Mouse (Mus musculus): Measurements from ENCODE around the gene Olfr394. TPM values are rescaled to one million over a fixed set of nuclear protein-coding genes. Genes with fewer than 3 reads are reported as not detected.
"Not testable (repeated sequence)": the region's sequence is repeated elsewhere in the genome, so short reads cannot be mapped to it uniquely, and the experiment has no call there.

Gene Olfr394
- not detected in 2 replicates for polyA plus RNA-seq (2016; fragmentation: Nextera tagmentation; extraction: Ambion mirVana)

DNA sequence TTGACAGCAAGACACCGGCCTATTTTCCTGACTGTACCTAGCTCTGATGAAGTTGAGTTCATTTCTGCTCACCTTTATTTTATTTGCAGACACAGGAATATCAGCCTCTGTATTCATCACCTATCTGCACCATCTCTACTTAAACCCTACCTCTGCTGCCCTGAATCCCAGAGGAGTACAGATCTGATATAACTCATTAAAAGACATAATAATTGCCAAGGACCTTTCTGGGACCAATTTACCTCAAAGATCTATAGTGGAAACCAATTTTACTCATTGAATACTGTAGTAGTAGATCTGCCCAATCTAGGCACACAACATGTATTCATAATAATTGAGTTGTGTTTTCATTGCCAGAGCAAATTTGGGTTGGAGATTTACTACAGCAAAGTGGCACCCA is at the start of gene Olfr394:
Gene Olfr394, minus strand, starts transcription at position 101 of the 400 bp plus-strand sequence.
- Histone ChIP-seq H3K4me3 (no peak within 1 kb of the TSS), H3K4me1 (no peaks in the 10 kb centered on the region), H3K36me3 (replicated peaks) (no peaks in the 10 kb centered on the region), H3K27ac (replicated peaks) (no peak within 1 kb of the TSS), H3K27me3 (replicated peaks; ENCODE audit: low read depth, poor library complexity, severe bottlenecking) (no peaks in the 10 kb centered on the region), H3K9me3 (peaks cover 7% of the 10 kb centered on the region)
- DNase-seq (ENCODE audit: low spot score), result no peak
- 83% methylated on average over 1 of the region's 1 CpGs for WGBS

DNA sequence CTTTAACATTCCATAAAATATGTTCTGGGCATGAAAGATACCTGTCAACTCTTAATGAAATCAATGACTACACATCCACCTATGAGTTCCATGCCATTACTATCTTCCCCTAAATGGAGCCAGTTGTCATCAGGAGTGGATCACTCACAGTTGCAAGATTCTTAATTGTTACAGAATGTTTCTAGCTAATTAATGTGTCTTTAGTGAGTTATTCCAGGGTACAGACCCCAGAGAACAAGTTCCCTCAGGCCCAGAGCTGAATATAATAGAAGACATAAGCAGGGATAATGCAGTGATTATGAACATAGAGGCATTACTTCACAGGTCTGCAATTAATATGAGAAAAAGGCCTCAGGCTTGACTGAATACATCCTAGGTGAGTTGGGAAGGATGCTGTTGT is 45.8 kb upstream of the Olfr394 start, which contains the start of gene Olfr23:
Gene Olfr23, plus strand, starts transcription at position 301 of the 400 bp plus-strand sequence.
- no peaks in the 10 kb centered on the region for H3K4me1 ChIP-seq
- no peaks in the 10 kb centered on the region for H3K27me3 ChIP-seq (replicated peaks; ENCODE audit: low read depth, poor library complexity, severe bottlenecking)
- DNase-seq (ENCODE audit: low spot score), result no peak
- H3K36me3 ChIP-seq (replicated peaks), result no peaks in the 10 kb centered on the region
- no peak within 1 kb of the TSS for H3K4me3 ChIP-seq
- H3K27ac ChIP-seq (replicated peaks), result no peak within 1 kb of the TSS
- peaks cover 17% of the 10 kb centered on the region; the same call in 1 of the 2 replicates for H3K9me3 ChIP-seq

DNA sequence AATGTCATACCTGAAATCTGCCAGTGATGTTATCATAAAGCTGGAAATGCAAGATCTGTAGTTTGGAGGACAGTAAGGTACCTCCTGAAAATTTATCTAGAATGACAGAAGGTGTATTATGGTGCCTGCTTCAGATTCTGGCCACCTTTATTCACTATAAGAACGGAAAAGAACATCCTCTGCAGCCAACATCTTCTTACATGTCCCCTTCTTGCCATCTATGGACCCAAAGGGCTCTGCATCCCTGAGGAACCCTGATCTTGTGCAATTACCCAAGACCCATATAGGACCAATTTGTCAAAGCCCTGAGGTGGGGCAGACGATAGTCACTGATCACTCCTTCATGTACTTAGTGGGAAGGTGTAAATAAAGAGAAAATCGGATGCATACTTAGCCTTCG is 18.6 kb upstream of the Olfr394 start, which contains the start of gene Olfr395:
Gene Olfr395, minus strand, starts transcription at position 101 of the 400 bp plus-strand sequence.
- H3K9me3 ChIP-seq; H3K27me3 ChIP-seq (replicated peaks; ENCODE audit: low read depth, poor library complexity, severe bottlenecking); H3K27ac ChIP-seq (replicated peaks); H3K4me3 ChIP-seq; H3K36me3 ChIP-seq (replicated peaks); H3K4me1 ChIP-seq; DNase-seq (ENCODE audit: low spot score): not testable (repeated sequence)
- 81% methylated on average over 4 of the region's 4 CpGs for WGBS

DNA sequence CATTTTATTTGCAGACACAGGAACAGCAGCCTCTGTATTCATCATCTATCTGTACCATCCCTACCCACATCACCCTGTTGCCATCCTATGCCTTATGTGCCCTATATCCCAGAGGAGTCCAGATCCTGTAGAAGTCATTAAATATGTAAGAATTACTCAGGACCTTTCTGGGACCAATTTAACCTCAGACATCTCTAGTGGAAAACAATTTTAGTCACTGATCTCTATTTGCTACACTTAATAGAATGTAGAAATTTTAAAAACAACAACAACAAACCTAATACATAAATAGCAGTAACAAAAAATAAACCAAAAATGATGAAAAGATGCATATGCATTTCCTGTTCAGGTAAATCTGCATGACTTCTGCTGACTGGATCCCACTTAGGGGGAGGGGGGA is 39.2 kb downstream of the Olfr394 start, which contains the start of gene Olfr393:
Gene Olfr393, minus strand, starts transcription at position 101 of the 400 bp plus-strand sequence.
- no peaks in the 10 kb centered on the region for H3K27me3 ChIP-seq (replicated peaks; ENCODE audit: low read depth, poor library complexity, severe bottlenecking)
- DNase-seq (ENCODE audit: low spot score), result no peak
- H3K4me3 ChIP-seq, result no peak within 1 kb of the TSS
- H3K9me3 ChIP-seq, result peaks cover 7% of the 10 kb centered on the region; the same call in 1 of the 2 replicates
- H3K4me1 ChIP-seq, result no peaks in the 10 kb centered on the region
- no peaks in the 10 kb centered on the region for H3K36me3 ChIP-seq (replicated peaks)
- H3K27ac ChIP-seq (replicated peaks), result no peak within 1 kb of the TSS

Other genes with a start within 250 kb of the Olfr394 start
- gene Zfp735, start 202.0 kb downstream of the Olfr394 start, polyA plus RNA-seq (2016; fragmentation: Nextera tagmentation; extraction: Ambion mirVana), result not detected in 2 replicates
- not detected in 2 replicates for gene Olfr389, start 110.1 kb downstream of the Olfr394 start, polyA plus RNA-seq (2016; fragmentation: Nextera tagmentation; extraction: Ambion mirVana)
- gene Olfr390, start 107.8 kb downstream of the Olfr394 start, polyA plus RNA-seq (2016; fragmentation: Nextera tagmentation; extraction: Ambion mirVana), result not detected in 2 replicates
- not detected in 2 replicates for gene Olfr391-ps, start 87.7 kb downstream of the Olfr394 start, polyA plus RNA-seq (2016; fragmentation: Nextera tagmentation; extraction: Ambion mirVana)
- gene Olfr392, start 73.7 kb downstream of the Olfr394 start, polyA plus RNA-seq (2016; fragmentation: Nextera tagmentation; extraction: Ambion mirVana), result not detected in 2 replicates
- gene Olfr393, start 39.3 kb downstream of the Olfr394 start, polyA plus RNA-seq (2016; fragmentation: Nextera tagmentation; extraction: Ambion mirVana), result not detected in 2 replicates
- gene Olfr395, start 18.5 kb upstream of the Olfr394 start, polyA plus RNA-seq (2016; fragmentation: Nextera tagmentation; extraction: Ambion mirVana), result not detected in 2 replicates
- not detected in 2 replicates for gene Olfr23, start 45.9 kb upstream of the Olfr394 start, polyA plus RNA-seq (2016; fragmentation: Nextera tagmentation; extraction: Ambion mirVana)
- gene Olfr397, start 70.0 kb upstream of the Olfr394 start, polyA plus RNA-seq (2016; fragmentation: Nextera tagmentation; extraction: Ambion mirVana), result not detected in 2 replicates
- gene Olfr398, start 99.6 kb upstream of the Olfr394 start, polyA plus RNA-seq (2016; fragmentation: Nextera tagmentation; extraction: Ambion mirVana), result not detected in 2 replicates
- gene Olfr139, start 165.8 kb upstream of the Olfr394 start, polyA plus RNA-seq (2016; fragmentation: Nextera tagmentation; extraction: Ambion mirVana), result not detected in 2 replicates
- gene Olfr399, start 165.8 kb upstream of the Olfr394 start, polyA plus RNA-seq (2016; fragmentation: Nextera tagmentation; extraction: Ambion mirVana), result not detected in 2 replicates
- gene Zfp616, start 179.2 kb upstream of the Olfr394 start, polyA plus RNA-seq (2016; fragmentation: Nextera tagmentation; extraction: Ambion mirVana), result not detected in 2 replicates
- not detected in 2 replicates for gene Olfr401, start 222.9 kb upstream of the Olfr394 start, polyA plus RNA-seq (2016; fragmentation: Nextera tagmentation; extraction: Ambion mirVana)

Data from embryonic facial prominence, embryonic 10.5 days (tissue).